Mouse (Mus musculus) pancreas, adult 10 weeks (tissue): ENCODE data around the gene Trpc3. TPM values are rescaled to one million over a fixed set of nuclear protein-coding genes. Genes with fewer than 3 reads are reported as not detected.

ENCODE experiments used
- polyA plus RNA-seq: library from polyadenylated mRNA; stranded (reverse); fragments of 350-450 nt; fragmentation: Illumina TruSeq; extraction: RNeasy Lipid Tissue Mini Kit (QIAGEN cat#74804); gene quantifications from one replicate; pipeline ENCODE4 v1.2.3, GENCODE M21; 2015; ENCODE audit warnings: low read depth, low replicate concordance; ENCODE audit not compliant: insufficient read depth

Gene Trpc3
- 3.5 TPM for polyA plus RNA-seq

GRCm38 (mm10) chr3:36689392-36690291, at the start of gene Trpc3:
Trpc3 (minus strand) TSS chr3:36690167.

GRCm38 (mm10) chr3:36613202-36613907, 76.6 kb downstream of the Trpc3 start, which contains the start of gene Bbs7:
Bbs7 (minus strand) TSS chr3:36613477.

GRCm38 (mm10) chr3:36571827-36572378, 118.1 kb downstream of the Trpc3 start, which contains the start of gene Ccna2:
Ccna2 (minus strand) TSS chr3:36572150.

Other genes starting within 250 kb of the Trpc3 start
- gene Anxa5, start 214.3 kb downstream of the Trpc3 start, polyA plus RNA-seq, result 138 TPM
- gene 1810062G17Rik, start 214.2 kb downstream of the Trpc3 start, polyA plus RNA-seq, result 1.3 TPM
- not detected for gene Gm11549, start 168.4 kb downstream of the Trpc3 start, polyA plus RNA-seq
- gene Exosc9, start 137.6 kb downstream of the Trpc3 start, polyA plus RNA-seq, result 7.9 TPM
- gene Ccna2, start 118.0 kb downstream of the Trpc3 start, polyA plus RNA-seq, result 0.63 TPM
- gene Bbs7, start 76.7 kb downstream of the Trpc3 start, polyA plus RNA-seq, result 1.4 TPM
- gene 4932438A13Rik, start 172.9 kb upstream of the Trpc3 start, polyA plus RNA-seq, result 8.8 TPM